Mouse (Mus musculus): ENCODE results near the gene Zfp575.
"Not testable (repeated sequence)": the region's sequence is repeated elsewhere in the genome, so short reads cannot be mapped to it uniquely, and the experiment has no call there.

The Zfp575 gene

GRCm38 (mm10) chr7:24587330-24588105 lies at the start of gene Zfp575, which contains the start of gene Ethe1:
Gene Zfp575 (minus strand): TSS chr7:24587641.
Gene Ethe1 (plus strand): TSS chr7:24587543.
- no peak for DNase-seq (ENCODE audit: low read depth in 2 of 2, low spot score in 2 of 2)

GRCm38 (mm10) chr7:24637046-24637445 lies 49.6 kb upstream of the Zfp575 start:
- DNase-seq (ENCODE audit: low read depth in 2 of 2, low spot score in 2 of 2) = no peak

DNA sequence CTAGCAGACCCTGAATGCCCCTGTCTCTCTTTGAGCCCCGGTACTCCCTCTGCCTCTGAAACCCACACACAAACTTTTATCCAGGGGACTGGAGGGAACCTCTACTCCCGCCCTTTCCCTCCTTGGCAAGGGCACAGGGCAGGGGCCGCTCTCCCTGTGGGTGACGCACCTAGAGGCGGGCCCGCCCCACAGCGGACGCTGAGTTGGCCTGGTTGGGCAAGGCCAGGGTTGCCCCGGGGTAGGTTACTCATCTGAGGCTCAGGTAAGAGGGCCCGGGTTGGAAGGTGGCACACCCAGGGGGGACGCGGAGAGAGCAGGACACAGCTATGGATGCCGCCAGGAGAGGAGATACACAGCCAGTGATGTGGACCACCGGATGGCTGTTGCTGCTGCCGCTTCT lies 48.8 kb upstream of the Zfp575 start, which contains the start of gene Lypd3:
Lypd3 (plus strand) TSS at position 287 of the 400 bp plus-strand sequence.
- DNase-seq (ENCODE audit: low read depth in 2 of 2, low spot score in 2 of 2) = no peak

GRCm38 (mm10) chr7:24630116-24630880 lies 42.9 kb upstream of the Zfp575 start:
- no peak for DNase-seq (ENCODE audit: low read depth in 2 of 2, low spot score in 2 of 2)

GRCm38 (mm10) chr7:24629672-24630071 lies 42.2 kb upstream of the Zfp575 start:
- DNase-seq (ENCODE audit: low read depth in 2 of 2, low spot score in 2 of 2) = no peak

GRCm38 (mm10) chr7:24628685-24629610 lies 41.5 kb upstream of the Zfp575 start:
- no peak for DNase-seq (ENCODE audit: low read depth in 2 of 2, low spot score in 2 of 2)

DNA sequence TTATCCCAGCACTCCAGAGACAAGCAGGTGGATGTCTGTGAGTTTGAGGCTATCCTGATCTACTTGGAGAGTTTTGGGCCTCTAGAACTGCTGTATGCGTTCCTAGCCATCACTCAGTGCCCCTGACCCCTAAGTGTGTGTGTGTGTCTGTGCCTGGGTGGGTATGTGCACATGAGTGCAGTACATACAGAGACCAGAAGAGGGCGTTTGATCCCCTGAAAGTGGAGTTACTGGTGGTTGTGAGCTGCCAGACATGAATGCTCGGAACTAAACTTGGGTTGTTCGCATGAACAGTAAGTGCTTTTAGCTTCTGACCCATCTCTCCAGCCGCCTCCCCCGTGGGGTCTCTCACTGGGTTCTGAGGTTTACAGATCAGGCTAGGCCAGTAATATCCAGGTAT lies 35.5 kb upstream of the Zfp575 start:
- DNase-seq (ENCODE audit: low read depth in 2 of 2, low spot score in 2 of 2) = no peak

- DNase-seq (ENCODE audit: low read depth in 2 of 2, low spot score in 2 of 2) = no peak
Observed at GRCm38 (mm10) chr7:24621193-24621592, 33.8 kb upstream of the Zfp575 start.

- no peak for DNase-seq (ENCODE audit: low read depth in 2 of 2, low spot score in 2 of 2)
Observed at GRCm38 (mm10) chr7:24619671-24620397, 32.4 kb upstream of the Zfp575 start.

GRCm38 (mm10) chr7:24618374-24618773 lies 30.9 kb upstream of the Zfp575 start:
- not testable (repeated sequence) for DNase-seq (ENCODE audit: low read depth in 2 of 2, low spot score in 2 of 2)

DNA sequence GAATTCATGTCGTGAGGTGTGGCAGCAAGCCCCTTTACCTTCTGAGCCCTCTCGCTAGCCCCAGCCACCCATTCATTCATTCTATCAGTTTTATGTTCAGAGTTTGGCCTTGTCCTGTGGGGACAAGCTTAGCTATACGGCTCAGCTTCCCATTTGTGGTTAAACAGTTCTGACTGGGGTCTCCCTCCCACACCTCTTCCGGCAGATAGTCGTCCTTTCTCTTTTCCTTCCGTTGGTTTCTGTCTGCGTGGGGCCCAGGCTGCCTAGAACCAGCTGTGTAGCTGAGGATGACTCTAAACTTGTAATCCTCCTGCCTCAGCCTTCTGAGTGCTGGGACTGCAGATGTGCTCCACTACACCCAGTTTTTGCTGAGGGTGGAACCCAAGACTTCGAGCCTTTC lies 30.3 kb upstream of the Zfp575 start:
- DNase-seq (ENCODE audit: low read depth in 2 of 2, low spot score in 2 of 2) = no peak

DNA sequence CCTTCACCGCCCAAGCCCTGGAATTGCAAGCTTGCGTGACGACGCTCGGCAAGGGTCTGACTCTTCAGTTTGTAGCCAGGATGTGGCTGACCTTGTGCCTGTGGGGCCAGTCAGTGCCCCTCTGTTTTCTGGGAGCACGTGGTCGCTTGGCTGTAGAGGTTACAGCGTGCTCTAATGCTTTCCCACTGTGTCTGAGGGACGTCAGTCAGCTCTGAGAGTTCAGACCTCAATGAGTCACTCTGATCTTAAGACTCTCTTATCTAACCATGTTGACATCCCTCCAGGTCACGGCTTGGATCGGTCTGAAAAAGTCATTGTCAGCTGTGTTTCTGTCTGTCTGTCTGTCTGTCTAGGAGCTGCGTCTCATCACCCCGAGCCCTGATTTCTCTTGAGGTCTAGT lies 27.4 kb upstream of the Zfp575 start:
- no peak for DNase-seq (ENCODE audit: low read depth in 2 of 2, low spot score in 2 of 2)

DNA sequence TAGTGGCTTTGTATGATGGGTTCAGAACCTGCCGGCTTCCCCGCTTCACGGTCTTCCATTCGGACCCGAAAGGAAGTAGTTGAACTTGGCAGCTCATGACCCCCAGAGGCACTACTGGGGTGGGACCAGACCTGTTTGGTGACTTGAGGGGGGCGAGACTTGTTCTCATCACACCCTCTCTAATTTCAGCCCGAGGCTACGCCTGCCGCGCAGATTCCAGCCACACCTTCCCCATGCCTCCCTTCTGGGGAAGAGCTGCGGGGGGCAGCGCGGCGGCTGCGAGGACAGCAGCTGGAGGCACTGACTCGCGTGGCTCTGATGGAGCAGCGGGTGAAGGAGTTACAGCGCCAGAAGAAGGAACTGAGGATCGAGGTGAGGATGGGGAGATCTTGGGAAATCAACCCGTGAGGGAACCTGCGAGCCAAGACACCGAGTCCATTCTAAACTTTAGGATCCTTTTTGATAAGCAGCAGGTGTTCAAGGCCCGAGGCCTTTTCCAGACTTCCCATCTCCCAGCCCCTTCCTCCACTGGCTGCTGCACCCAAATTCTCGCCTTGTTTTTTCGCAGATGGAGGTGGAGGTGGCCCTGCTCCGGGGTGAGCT lies 25.0 kb upstream of the Zfp575 start:
- no peak for DNase-seq (ENCODE audit: low read depth in 2 of 2, low spot score in 2 of 2)

DNA sequence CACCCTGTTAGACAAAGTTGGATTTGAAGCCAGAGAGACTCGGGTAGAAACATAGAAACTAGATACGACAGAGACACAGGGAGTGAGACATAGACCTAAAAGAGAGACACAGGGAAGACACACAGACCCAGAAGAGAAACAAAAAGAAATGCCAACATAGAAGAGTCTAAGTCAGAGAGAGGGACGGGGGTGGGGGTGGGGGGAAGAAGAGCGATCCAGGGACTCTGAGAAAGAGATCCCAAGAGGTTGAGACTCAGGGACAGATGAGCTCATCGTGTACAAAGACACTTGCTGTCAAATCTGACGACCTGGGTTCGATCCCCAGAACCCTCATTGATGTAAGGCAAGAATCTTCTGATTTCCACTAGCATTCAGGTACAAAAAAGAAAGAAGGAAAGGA lies 24.3 kb upstream of the Zfp575 start:
- DNase-seq (ENCODE audit: low read depth in 2 of 2, low spot score in 2 of 2) = no peak

- peak; percentile 78 to 91 for DNase-seq (ENCODE audit: low read depth in 2 of 2, low spot score in 2 of 2)
Observed at GRCm38 (mm10) chr7:24610879-24611494, 23.5 kb upstream of the Zfp575 start.

DNA sequence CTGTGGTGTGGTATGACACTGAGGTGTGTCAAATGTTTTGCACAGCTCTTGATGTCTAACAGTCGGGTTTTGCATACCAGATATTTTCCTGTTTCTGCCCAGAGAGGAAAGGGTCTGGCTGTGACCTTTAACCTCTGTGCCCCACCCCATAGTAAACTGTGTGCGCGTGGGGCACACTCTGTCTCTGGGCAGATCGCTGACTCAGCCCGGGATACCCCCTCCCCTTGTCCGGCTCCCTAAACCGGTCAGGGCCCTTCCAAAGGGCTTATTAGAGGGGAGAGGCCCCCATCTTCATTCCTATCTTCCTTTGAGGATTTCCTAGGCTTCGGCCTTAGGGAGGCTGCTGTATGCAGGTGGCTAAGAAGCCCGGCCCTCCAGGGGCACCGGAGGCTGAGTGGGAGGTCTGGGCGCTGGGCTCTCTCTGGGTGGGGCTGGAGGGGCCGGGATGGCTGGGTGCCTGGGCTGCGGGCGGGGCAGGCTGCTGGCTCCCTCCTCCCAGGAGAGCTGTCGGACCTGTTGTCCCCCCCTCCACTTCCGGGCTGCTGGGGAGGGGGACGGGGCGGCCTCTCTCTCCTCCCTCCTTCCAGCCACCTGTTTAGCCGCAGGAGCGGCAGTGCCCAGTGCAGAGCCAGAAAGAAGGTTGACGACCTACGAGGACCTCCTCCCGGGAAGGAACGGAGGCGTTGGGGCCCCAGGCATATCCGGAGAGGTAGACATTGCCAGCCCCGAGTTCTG lies 22.9 kb upstream of the Zfp575 start, which contains the start of gene Phldb3:
Phldb3 (plus strand) TSS at position 620 of the 735 bp plus-strand sequence.
- peak in 1 of 2 experiments; percentile 37 for DNase-seq (ENCODE audit: low read depth in 2 of 2, low spot score in 2 of 2)

GRCm38 (mm10) chr7:24608561-24608960 lies 21.1 kb upstream of the Zfp575 start:
- DNase-seq (ENCODE audit: low read depth in 2 of 2, low spot score in 2 of 2) = no peak

DNA sequence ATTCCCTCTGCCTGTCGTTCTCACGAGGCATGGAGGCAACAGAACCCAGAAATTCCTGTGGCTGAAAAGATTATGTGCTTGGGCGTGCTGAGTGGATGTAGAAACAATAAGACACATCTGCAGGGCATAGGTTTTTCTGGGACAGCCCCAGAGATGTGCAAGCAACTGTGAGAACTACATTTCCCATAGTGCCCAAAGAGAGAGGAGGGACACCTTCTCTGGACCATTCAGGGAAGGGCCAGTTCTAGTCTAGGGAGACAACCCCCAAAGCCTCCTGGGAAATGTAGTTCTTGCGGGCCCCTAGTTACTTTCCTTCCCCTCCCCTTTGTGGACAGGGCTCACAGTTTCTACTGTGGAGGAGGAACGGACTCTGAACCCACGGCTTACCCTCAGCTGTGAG lies 20.6 kb upstream of the Zfp575 start:
- peak in 1 of 2 experiments; percentile 51 for DNase-seq (ENCODE audit: low read depth in 2 of 2, low spot score in 2 of 2)

GRCm38 (mm10) chr7:24606046-24606445 lies 18.6 kb upstream of the Zfp575 start:
- DNase-seq (ENCODE audit: low read depth in 2 of 2, low spot score in 2 of 2) = no peak
